Mouse (Mus musculus) embryonic facial prominence, embryonic 14.5 days (tissue): ENCODE data around the gene Golm1. TPM values are rescaled to one million over a fixed set of nuclear protein-coding genes. Genes with fewer than 3 reads are reported as not detected.

Experiments used
- ATAC-seq: fragments of 200-750 bp; cut with Nextera tagmentation; 2 replicates; pipeline ENCODE4 v1.8.0; 2017; ENCODE audit warnings: low read depth, moderate number of reproducible peaks, moderate TSS enrichment
- DNase-seq: peaks from one replicate; pipeline ENCODE4 v3.0.0-alpha.2; 2015; ENCODE audit warnings: low spot score
- H3K27ac ChIP-seq: fragments of 300-500 bp; sonication (generic); replicated peaks from 2 replicates; pipeline ENCODE4 v1.5.1; 2014; ENCODE audit warnings: low read depth, mild to moderate bottlenecking, low read length, moderate library complexity
- H3K27me3 ChIP-seq: fragments of 300-500 bp; sonication (generic); replicated peaks from 2 replicates; pipeline ENCODE4 v1.6.1; 2014; ENCODE audit warnings: low read length; ENCODE audit not compliant: control insufficient read depth, insufficient read depth
- H3K36me3 ChIP-seq: fragments of 300-500 bp; sonication (generic); 2 replicates; pipeline ENCODE4 v1.6.1; 2014; ENCODE audit warnings: low read length, mixed read lengths; ENCODE audit not compliant: control insufficient read depth, insufficient read depth
- H3K4me1 ChIP-seq: fragments of 300-500 bp; sonication (generic); 2 replicates; pipeline ENCODE4 v1.6.1; 2014; ENCODE audit warnings: antibody characterized with exemption, low read length; ENCODE audit not compliant: control insufficient read depth, insufficient read depth
- H3K4me2 ChIP-seq: fragments of 300-500 bp; sonication (generic); 2 replicates; pipeline ENCODE4 v1.6.1; 2014; ENCODE audit warnings: low read depth, mild to moderate bottlenecking, low read length, moderate library complexity, mixed read lengths
- H3K4me3 ChIP-seq: fragments of 300-500 bp; sonication (generic); 2 replicates; pipeline ENCODE4 v1.5.1; 2014; ENCODE audit warnings: low read depth, mild to moderate bottlenecking, low read length
- H3K9ac ChIP-seq: fragments of 300-500 bp; sonication (generic); 2 replicates; pipeline ENCODE4 v1.6.1; 2014; ENCODE audit warnings: low read depth, mild to moderate bottlenecking, low read length, moderate library complexity, mixed read lengths
- H3K9me3 ChIP-seq: fragments of 300-500 bp; sonication (generic); 2 replicates; pipeline ENCODE4 v1.6.1; 2016; ENCODE audit warnings: low read length; ENCODE audit not compliant: control insufficient read depth
- WGBS: fragments of 180-500 bp; shearing (Covaris S2); extraction: QIAGEN DNeasy Blood & Tissue Kit; methylation state at CpG from one replicate; pipeline ENCODE4 v1.1.7; 2014; 5-methylcytosine and 5-hydroxymethylcytosine counted together
- polyA plus RNA-seq: library from polyadenylated mRNA; unstranded; fragments of >200 nt; fragmentation: Nextera tagmentation; extraction: Ambion mirVana; gene quantifications from 2 replicates; pipeline ENCODE4 v1.2.1, GENCODE M21; 2014

The Golm1 gene
- polyA plus RNA-seq, 1 experiment from 2014 or later, result 42.3 TPM

DNA sequence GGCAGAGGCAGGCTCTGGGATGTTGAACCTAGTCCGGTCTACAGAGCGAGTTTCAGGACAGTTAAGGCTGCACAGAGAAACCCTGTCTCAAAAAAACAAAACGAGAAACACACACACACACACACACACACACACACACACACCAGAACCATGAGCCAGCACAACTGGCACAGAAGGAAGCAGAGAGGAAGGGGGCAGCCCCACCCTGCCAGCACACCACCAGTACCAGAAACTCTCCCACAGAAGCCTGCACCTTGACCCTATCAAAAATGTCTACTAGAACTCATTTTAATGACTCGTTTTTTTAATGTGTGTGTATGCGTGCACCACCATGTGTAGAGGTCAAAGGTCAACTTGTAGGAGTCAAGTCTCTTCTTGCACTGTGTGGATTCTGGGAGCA lies 25.8 kb downstream of the Golm1 start:
- H3K27ac ChIP-seq, result no peak overlapping the region
- H3K36me3 ChIP-seq, result peaks cover 23% of the 10 kb centered on the region
- H3K27me3 ChIP-seq, result no peaks in the 10 kb centered on the region
- H3K4me3 ChIP-seq, result no peak overlapping the region
- no peaks in the 10 kb centered on the region for H3K9me3 ChIP-seq
- no peak overlapping the region for H3K9ac ChIP-seq
- WGBS, result 79% methylated on average over 5 of the region's 5 CpGs
- DNase-seq, result no peak
- H3K4me2 ChIP-seq, result no peak overlapping the region
- no peaks in the 10 kb centered on the region for H3K4me1 ChIP-seq
- ATAC-seq, result no peak

DNA sequence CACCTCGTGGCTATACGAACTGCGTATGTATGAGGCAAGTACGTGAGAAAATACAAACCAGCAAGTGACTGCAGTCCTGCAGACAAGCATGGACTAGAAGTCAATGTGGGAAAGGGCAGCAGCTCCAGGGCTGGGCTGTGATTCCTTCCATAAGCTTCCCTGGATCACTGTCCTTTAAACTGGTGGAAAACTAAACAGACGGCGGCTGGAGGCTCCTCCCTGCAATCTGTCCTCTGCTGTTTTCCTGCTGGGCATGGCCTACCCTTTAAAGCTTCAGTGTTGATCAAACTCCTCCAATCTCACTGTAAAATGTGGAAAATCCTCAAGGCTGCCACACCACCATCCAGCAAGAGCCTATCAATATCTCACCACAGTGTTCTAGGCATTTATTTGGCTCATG lies 27.0 kb downstream of the Golm1 start:
- no peak for ATAC-seq
- Histone ChIP-seq H3K4me2 (no peak overlapping the region), H3K9me3 (no peaks in the 10 kb centered on the region), H3K9ac (no peak overlapping the region), H3K36me3 (peaks cover 23% of the 10 kb centered on the region), H3K27me3 (no peaks in the 10 kb centered on the region), H3K27ac (no peak overlapping the region), H3K4me3 (no peak overlapping the region), H3K4me1 (no peaks in the 10 kb centered on the region)
- no peak for DNase-seq
- 90% methylated on average over 6 of the region's 6 CpGs for WGBS

DNA sequence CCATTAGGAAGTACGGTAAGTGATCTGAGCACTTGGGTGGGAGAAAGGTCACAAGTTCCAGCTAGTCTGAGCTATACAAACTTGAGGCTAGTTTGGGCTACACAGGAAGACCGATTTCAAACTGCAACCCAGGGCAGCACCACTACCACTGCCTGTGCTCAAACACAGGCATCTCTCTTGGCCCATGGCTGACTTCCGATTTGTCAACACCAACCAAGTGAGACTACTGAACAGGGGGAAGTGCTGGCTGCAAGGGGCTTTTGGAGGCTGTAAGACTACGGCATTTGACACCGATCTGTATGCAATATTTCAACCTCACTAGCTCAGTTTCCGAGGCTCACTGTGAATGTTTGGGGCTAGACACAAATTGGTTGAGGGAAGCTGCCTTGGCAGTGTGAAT lies 28.1 kb downstream of the Golm1 start:
- H3K4me2 ChIP-seq, result no peak overlapping the region
- ATAC-seq (no peak), DNase-seq (no peak)
- no peaks in the 10 kb centered on the region for H3K4me1 ChIP-seq
- no peak overlapping the region for H3K9ac ChIP-seq
- WGBS, result 83% methylated on average over 6 of the region's 6 CpGs
- no peak overlapping the region for H3K4me3 ChIP-seq
- peaks cover 23% of the 10 kb centered on the region for H3K36me3 ChIP-seq
- no peaks in the 10 kb centered on the region for H3K9me3 ChIP-seq
- no peaks in the 10 kb centered on the region for H3K27me3 ChIP-seq
- H3K27ac ChIP-seq, result no peak overlapping the region

DNA sequence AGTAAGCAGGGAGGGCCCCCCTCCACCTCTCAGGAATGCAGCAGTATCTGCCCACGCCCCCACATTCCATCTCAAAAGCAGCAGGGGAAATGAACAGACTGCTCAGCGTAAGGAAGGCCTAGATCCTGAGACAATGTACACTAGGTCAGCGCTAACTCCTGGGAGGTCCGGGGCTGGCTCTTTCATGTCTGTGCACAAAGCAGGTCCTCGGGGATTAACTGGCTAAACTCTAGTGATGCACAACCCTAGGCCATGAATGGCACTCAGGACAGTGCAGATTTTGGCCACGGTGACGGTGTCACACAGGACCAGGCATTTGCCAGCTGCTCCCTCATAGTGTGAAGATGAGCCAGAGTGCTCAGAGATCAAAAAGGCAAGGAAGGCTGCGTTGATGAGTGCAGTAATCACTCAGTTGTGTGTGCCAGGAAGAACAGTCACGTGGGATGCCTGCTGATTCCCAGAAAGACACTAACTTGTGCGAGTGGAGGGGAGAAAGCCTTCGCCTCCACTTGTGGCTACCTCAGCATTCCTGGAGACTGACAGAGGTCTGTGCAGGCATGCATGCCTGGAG lies 28.9 kb downstream of the Golm1 start:
- no peak overlapping the region for H3K27ac ChIP-seq
- peak; percentile 34 for DNase-seq
- peaks cover 23% of the 10 kb centered on the region for H3K36me3 ChIP-seq
- ATAC-seq, result peak; percentile 67
- H3K9me3 ChIP-seq, result no peaks in the 10 kb centered on the region
- H3K4me1 ChIP-seq, result no peaks in the 10 kb centered on the region
- WGBS, result 44% methylated on average over 11 of the region's 11 CpGs
- H3K27me3 ChIP-seq, result no peaks in the 10 kb centered on the region
- H3K4me2 ChIP-seq, result no peak overlapping the region
- H3K9ac ChIP-seq, result no peak overlapping the region
- H3K4me3 ChIP-seq, result no peak overlapping the region

DNA sequence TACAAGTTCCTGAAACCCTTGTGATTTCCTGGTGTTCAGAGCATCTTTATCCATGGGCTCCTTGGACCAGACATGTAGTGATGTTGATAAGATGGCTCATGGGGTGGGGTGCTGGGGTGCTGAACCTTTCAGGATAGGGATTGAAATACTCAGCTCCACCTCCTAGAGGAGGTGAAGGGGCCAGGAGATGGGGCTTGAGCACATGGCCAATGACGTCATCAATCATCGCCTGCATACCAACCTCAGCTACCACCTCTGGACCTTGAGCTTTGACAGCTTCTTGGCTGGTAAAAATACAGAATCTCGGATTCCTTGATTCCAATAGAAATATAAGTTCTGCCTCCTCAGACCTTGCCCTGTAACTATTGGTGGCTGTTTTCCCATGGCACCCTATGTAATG lies 30.1 kb downstream of the Golm1 start:
- Histone ChIP-seq H3K27me3 (no peaks in the 10 kb centered on the region), H3K4me3 (no peak overlapping the region), H3K4me1 (no peaks in the 10 kb centered on the region), H3K27ac (no peak overlapping the region), H3K4me2 (no peak overlapping the region), H3K9me3 (no peaks in the 10 kb centered on the region), H3K9ac (no peak overlapping the region), H3K36me3 (peaks cover 30% of the 10 kb centered on the region)
- 82% methylated on average over 3 of the region's 3 CpGs for WGBS
- DNase-seq (no peak), ATAC-seq (no peak)

DNA sequence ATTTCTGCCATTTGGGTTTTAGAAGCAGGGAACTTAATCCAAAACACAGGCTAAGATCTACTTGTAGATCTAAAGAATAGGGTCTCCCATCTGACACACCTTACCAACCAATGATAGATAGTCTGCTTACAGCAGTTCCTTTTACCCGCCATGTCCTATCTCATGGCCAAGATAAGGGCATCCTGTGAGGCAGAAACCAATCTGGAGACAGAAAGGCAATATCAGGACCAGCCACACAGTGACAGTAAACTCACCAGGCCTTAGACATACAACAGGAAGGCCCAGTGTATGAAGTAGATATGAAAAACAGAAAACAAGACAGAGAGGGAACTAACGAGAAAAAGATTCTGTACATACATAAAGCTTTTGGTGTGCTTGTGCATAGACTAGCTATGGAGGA lies 32.8 kb downstream of the Golm1 start:
- ATAC-seq, result no peak
- H3K27me3 ChIP-seq, result no peaks in the 10 kb centered on the region
- H3K4me3 ChIP-seq, result no peak overlapping the region
- no peaks in the 10 kb centered on the region for H3K9me3 ChIP-seq
- H3K36me3 ChIP-seq, result peaks cover 26% of the 10 kb centered on the region
- H3K9ac ChIP-seq, result no peak overlapping the region
- 94% methylated on average over 2 of the region's 2 CpGs for WGBS
- DNase-seq, result no peak
- no peaks in the 10 kb centered on the region for H3K4me1 ChIP-seq
- H3K27ac ChIP-seq, result no peak overlapping the region
- no peak overlapping the region for H3K4me2 ChIP-seq

DNA sequence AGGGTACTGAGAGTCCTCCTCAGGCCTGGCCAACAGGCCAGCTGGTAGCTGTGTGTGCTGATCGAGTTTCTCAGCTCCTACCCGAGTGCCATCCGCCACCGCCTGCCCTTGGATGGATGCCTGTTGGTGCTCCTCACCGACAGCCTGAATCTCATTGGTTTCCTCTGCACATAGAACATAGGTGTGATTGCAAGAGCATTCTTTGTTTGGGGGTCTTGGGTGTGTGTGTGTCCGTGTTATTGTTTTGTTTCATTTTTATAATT lies 35.5 kb downstream of the Golm1 start:
- no peak for ATAC-seq
- DNase-seq, result no peak
- H3K4me1 ChIP-seq, result no peaks in the 10 kb centered on the region

DNA sequence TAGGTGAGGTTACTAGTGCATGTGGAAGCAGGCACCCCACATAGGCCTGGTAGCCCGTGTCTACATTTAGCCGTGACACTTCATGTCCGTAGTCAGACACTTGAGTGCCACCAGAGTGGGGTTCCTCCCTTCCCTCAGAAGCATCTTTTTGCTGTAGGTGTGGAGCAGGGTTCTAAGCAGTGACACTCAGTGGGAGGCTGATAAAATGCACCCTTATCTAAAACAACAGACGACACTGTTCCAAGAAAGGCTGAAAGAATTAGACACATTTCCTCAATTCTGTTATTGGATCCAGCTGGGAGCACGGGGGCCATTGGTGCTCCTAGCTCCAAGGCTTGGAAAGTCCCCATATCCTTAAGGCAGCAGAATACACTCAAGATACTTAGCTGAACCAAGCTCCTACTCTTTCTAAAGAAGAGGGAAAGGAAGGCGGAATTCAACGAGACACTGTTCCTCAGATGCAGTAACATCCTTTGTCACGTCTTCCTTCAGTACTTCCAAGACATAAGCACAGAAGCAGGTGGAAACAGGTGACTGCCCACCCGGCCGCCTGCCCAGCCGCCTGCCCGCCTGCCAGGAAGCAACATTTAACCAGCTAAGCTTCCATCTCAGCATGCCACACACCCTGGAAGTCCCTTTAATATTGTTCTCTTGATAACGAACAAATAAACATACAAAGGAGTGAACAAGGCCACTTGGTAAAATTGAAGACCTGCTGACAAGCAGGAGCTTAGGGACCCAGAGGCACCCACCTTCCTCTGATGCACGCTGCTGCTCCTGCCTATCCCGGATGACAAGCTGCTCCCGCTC lies 36.0 kb downstream of the Golm1 start:
- Histone ChIP-seq H3K4me2 (no peak overlapping the region), H3K4me3 (no peak overlapping the region), H3K27me3 (no peaks in the 10 kb centered on the region), H3K9me3 (no peaks in the 10 kb centered on the region), H3K4me1 (no peaks in the 10 kb centered on the region), H3K36me3 (peaks cover 45% of the 10 kb centered on the region), H3K27ac (no peak overlapping the region), H3K9ac (no peak overlapping the region)
- 82% methylated on average over 16 of the region's 16 CpGs for WGBS
- ATAC-seq (no peak), DNase-seq (no peak)

More for the DNA sequence above, 35.5 kb downstream of the Golm1 start:
- Histone ChIP-seq H3K36me3 (peaks cover 43% of the 10 kb centered on the region), H3K27ac (no peak overlapping the region), H3K9ac (no peak overlapping the region), H3K27me3 (no peaks in the 10 kb centered on the region), H3K4me3 (no peak overlapping the region), H3K9me3 (no peaks in the 10 kb centered on the region), H3K4me2 (no peak overlapping the region)
- WGBS, result 83% methylated on average over 6 of the region's 6 CpGs

DNA sequence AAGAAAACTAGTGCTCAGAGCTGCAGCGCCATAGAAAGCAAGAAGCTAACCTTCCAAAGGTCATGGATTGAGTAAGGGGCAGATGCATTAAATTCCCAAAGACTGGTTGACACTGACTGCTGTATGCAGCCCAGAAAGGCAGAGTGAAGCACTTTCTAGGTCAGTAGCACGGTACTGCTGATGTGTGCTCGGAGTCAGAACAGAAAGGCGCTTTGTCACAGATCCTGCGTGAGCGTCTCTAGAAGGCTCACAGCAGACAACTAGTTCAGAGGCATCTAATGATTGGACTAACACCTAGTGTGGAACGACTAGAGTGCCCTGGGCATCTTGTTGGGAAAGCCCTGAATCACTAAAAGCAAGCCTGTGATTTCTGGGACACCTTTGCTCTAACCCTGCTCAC lies 37.8 kb downstream of the Golm1 start:
- Histone ChIP-seq H3K27ac (no peak overlapping the region), H3K4me1 (no peaks in the 10 kb centered on the region), H3K9me3 (no peaks in the 10 kb centered on the region), H3K4me3 (no peak overlapping the region), H3K27me3 (no peaks in the 10 kb centered on the region), H3K36me3 (peaks cover 62% of the 10 kb centered on the region), H3K4me2 (no peak overlapping the region), H3K9ac (no peak overlapping the region)
- DNase-seq (no peak), ATAC-seq (no peak)
- 95% methylated on average over 7 of the region's 7 CpGs for WGBS
